Mouse (Mus musculus) limb, embryonic 15.5 days (tissue): ENCODE measurements around the gene Gm21170. TPM values are rescaled to one million over a fixed set of nuclear protein-coding genes. Genes with fewer than 3 reads are reported as not detected.
"Not testable (repeated sequence)": the region's sequence is repeated elsewhere in the genome, so short reads cannot be mapped to it uniquely, and the experiment has no call there.

Source experiments
- ATAC-seq: fragments of 200-750 bp; cut with Nextera tagmentation; 2 replicates; pipeline ENCODE4 v1.8.0; 2017; ENCODE audit warnings: low read depth, moderate TSS enrichment; ENCODE audit not compliant: insufficient number of reproducible peaks, low FRiP score, low TSS enrichment
- H3K27ac ChIP-seq: fragments of 300-500 bp; sonication (generic); 2 replicates; pipeline ENCODE4 v1.5.1; 2015; ENCODE audit warnings: moderate library complexity, mild to moderate bottlenecking, inconsistent platforms
- H3K27me3 ChIP-seq: fragments of 300-500 bp; sonication (generic); 2 replicates; pipeline ENCODE4 v1.6.1; 2015; ENCODE audit warnings: inconsistent platforms
- H3K36me3 ChIP-seq: fragments of 300-500 bp; sonication (generic); 2 replicates; pipeline ENCODE4 v1.6.1; 2015; ENCODE audit warnings: inconsistent platforms
- H3K4me1 ChIP-seq: fragments of 300-500 bp; sonication (generic); 2 replicates; pipeline ENCODE4 v1.6.1; 2015; ENCODE audit warnings: inconsistent platforms
- H3K4me2 ChIP-seq: fragments of 300-500 bp; sonication (generic); 2 replicates; pipeline ENCODE4 v1.6.1; 2015; ENCODE audit warnings: mild to moderate bottlenecking, inconsistent platforms
- H3K4me3 ChIP-seq: fragments of 300-500 bp; sonication (generic); 2 replicates; pipeline ENCODE4 v1.5.1; 2015; ENCODE audit warnings: mild to moderate bottlenecking, inconsistent platforms
- H3K9ac ChIP-seq: fragments of 300-500 bp; sonication (generic); 2 replicates; pipeline ENCODE4 v1.6.1; 2015; ENCODE audit warnings: inconsistent platforms
- H3K9me3 ChIP-seq: fragments of 300-500 bp; sonication (generic); 2 replicates; pipeline ENCODE4 v1.6.1; 2016; ENCODE audit warnings: inconsistent platforms
- WGBS: fragments of 180-500 bp; shearing (Covaris S2); methylation state at CpG from one replicate; pipeline ENCODE4 v1.1.7; 2015; 5-methylcytosine and 5-hydroxymethylcytosine counted together
- polyA plus RNA-seq: library from polyadenylated mRNA; unstranded; fragments of >200 nt; fragmentation: Nextera tagmentation; extraction: Ambion mirVana; gene quantifications from 2 replicates; pipeline ENCODE4 v1.2.1, GENCODE M21; 2015

Gm21170 gene
- not detected in 2 replicates for polyA plus RNA-seq

DNA sequence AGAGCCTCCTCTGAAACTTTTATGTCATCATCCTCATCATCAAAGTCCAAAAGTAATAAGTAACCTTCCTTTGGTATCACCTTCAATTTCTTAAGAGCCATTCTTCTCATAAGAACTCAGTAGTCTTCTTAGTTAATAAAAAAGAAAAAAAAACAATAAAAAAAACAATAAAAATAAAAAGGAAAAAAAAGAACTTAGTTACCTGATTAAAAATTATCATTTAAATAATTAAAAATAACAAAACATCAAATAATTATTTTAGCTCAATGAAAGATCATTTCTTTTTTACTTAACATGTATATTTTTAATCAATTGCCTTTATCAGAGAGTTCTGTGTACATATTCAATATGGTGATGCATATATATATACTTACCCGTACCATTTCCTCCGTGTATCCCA is at the start of gene Gm21170:
TSS of gene Gm21170 (minus strand) at position 101 of the 400 bp plus-strand sequence.
- not testable (repeated sequence) for H3K4me3 ChIP-seq, H3K36me3 ChIP-seq, H3K27me3 ChIP-seq, H3K9me3 ChIP-seq, H3K4me2 ChIP-seq, H3K9ac ChIP-seq, H3K27ac ChIP-seq, H3K4me1 ChIP-seq, ATAC-seq
- WGBS: no CpG with 5 or more reads among the region's 2 CpGs

Other genes starting within 250 kb of the Gm21170 start
- not detected in 2 replicates for gene Gm21256, start 240.1 kb downstream of the Gm21170 start, polyA plus RNA-seq